ENCODE assay signal across 8 mouse cellular contexts in the genomic region with DNA sequence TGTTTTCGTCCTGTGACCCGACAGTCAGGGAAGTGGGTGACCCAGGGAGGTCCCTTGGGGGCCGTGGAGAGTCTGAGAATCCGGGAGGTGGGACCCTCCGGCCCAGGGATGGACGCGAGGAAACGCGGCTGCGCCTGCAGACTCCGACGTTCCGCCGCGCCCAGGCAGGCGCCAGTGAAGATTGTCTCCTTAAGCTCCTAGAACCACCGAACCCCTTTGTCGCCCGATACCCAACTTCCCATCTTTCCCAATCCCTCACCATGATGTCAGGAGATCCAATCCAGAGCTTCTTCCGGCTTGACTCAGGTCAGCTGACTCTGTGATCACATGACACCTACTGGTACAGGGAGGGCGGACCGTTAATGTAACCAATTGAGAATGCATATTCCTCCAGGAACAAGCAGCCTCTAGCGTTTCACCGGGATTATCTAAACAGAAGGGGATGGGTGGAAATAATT. TPM values are rescaled to one million over a fixed set of nuclear protein-coding genes. Genes with fewer than 3 reads are reported as not detected.
DNase-seq lines count a peak whose midpoint lies in the region; ATAC-seq lines count a peak whose summit lies in the region.

A gene (minus strand): TSS at position 319 of the 458 bp plus-strand sequence.

- no peaks in the 10 kb centered on the region for H3K4me1 ChIP-seq in hindbrain, embryonic 11.5 days (replicated peaks; ENCODE audit: control insufficient read depth, insufficient read depth, low read length)

- H3K27me3 ChIP-seq in hindbrain, embryonic 11.5 days (ENCODE audit: control insufficient read depth, insufficient read depth, low read length): no peaks in the 10 kb centered on the region

- ATAC-seq in hindbrain, embryonic 11.5 days (ENCODE audit: low FRiP score): peak; percentile 88

- H3K9ac ChIP-seq in hindbrain, embryonic 11.5 days (ENCODE audit: low read depth, low read length): peak within 1 kb of the TSS; percentile 77

- no peaks in the 10 kb centered on the region for H3K9me3 ChIP-seq in hindbrain, embryonic 11.5 days (ENCODE audit: control insufficient read depth, low read length)

- no peaks in the 10 kb centered on the region for H3K36me3 ChIP-seq in hindbrain, embryonic 11.5 days (ENCODE audit: control insufficient read depth, insufficient read depth, low read length)

- no peak within 1 kb of the TSS for H3K27ac ChIP-seq in hindbrain, embryonic 11.5 days (ENCODE audit: low read depth, low read length)

- H3K4me2 ChIP-seq in hindbrain, embryonic 11.5 days (replicated peaks; ENCODE audit: low read depth, low read length): peak within 1 kb of the TSS; percentile 79

- peak within 1 kb of the TSS; percentile 75 for H3K4me3 ChIP-seq in hindbrain, embryonic 11.5 days (ENCODE audit: low read depth, low read length)

- DNase-seq in Muller cell, postnatal 12 days (ENCODE audit: inconsistent ontology term): peak; percentile 92
- DNase-seq in cerebellum, adult 9-11 months: peak; percentile 95
- peak; percentile 93 to 97 for DNase-seq in frontal cortex, adult 2 months (ENCODE audit: extremely low spot score in 1 of 2, low spot score in 1 of 2)
- peak; percentile 93 for DNase-seq in hindbrain, embryonic 11.5 days (ENCODE audit: low spot score)
- DNase-seq in layer of hippocampus, postnatal 10 days (ENCODE audit: low spot score in 2 of 2): peak; percentile 88 to 92
- DNase-seq in lung, postnatal 10 days: peak; percentile 97
- DNase-seq in ovary, postnatal 36 days (ENCODE audit: low spot score): peak; percentile 77
- peak; percentile 81 for DNase-seq in thymus, postnatal 25 days

- under 1% methylated on average over 24 of the region's 24 CpGs for WGBS in hindbrain, embryonic 11.5 days

RNA-seq across cellular contexts. Expression of the gene that starts here (rescaled TPM):
- 173 and 188 TPM in 2 replicates for polyA plus RNA-seq in frontal cortex, adult 2 months (2012; rRNA removed)
- 104 TPM in 2 replicates for polyA plus RNA-seq in hindbrain, embryonic 11.5 days (2014; fragmentation: Nextera tagmentation; extraction: Ambion mirVana)
- 10 to 100 TPM; 77.8 to 98.0 TPM for total RNA-seq in layer of hippocampus, postnatal 10 days (2021)
